Mouse (Mus musculus) ES-CJ7 (cell line): ENCODE data around the gene Selenoh.

Source experiments
- DNase-seq: peaks from one replicate; pipeline ENCODE4 v3.0.0; 2011; ENCODE audit warnings: low read depth, low spot score

The Selenoh gene

DNA sequence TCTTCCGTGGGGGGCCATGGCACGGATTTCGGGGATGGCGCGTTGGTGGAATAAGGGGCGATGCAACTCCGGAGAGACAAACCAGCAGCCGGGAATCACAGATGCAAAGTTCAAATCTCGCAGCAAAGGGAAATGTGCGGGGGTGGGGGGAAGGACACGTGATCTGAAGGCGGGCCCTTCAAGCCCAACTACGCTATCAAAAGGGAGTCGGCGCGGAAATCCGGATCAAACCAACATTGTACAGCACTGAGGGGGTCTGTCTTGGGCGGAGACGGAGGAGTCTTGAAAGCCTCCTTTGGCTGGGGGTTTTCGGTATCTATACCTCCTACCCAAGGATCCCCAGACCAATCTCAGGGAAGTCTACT, at the start of gene Selenoh:
Gene Selenoh (minus strand): TSS at position 202 of the 365 bp plus-strand sequence.
- DNase-seq = peak; percentile 98

DNA sequence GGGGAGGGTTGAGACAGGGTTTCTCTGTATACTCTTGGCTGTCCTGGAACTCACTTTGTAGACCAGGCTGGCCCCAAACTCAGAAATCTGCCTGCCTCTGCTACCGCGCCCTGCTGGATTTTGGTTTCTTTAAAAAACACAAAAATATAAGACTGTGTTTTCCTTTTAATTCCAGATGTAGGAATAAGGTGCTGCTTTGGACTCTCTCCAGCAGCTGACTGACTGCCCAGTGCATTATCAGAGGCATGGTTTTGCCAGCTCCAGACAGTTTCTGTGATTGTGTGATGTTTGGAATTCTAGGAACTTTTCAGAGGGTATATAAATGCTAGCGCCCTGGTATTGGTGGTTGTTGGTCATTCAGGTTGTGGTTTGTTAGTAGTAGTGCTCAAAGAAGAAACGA, 46.8 kb upstream of the Selenoh start:
- DNase-seq = no peak

DNA sequence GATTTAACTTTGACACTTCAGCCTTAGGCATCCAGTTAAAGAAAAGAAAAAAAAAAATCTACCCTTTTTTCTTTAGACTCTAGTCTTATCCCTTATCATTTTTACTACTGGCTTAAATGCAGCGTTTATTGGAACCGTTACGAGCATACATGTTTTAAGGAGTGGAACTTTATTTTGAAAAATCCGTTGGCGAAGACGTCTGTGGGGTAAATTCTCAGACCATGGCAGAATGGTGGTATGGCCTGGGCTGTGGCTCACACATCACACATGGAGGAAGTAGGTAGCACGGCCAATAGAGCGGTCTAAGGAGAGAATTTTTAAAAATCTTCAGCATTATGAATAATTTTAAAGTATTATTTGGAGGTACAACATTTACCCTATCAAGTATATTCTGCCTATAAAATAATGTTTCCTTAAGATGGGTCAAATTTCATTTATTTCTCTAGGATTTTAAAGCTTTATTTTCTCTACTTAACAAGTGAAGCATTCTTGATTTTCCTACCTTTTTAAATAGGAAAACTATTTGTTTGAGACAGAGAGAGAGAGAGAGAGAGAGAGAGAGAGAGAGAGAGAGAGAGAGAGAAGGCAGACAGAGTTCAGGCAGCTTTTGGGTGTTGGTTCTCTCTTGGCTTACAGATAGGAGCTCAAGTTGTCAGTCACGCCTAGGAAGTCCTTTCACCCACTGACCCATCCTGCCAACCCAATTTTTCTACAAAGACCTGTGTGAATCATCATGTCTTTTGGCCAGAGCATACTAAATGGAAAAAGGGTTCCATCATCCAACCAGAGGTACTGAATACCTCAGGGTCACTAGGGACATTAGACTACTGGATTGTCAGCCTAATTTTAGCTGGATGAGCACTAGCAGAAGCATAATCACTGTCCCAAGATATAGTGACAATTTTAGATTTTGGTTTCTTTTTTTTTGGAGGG, 46.1 kb upstream of the Selenoh start:
- DNase-seq = no peak

DNA sequence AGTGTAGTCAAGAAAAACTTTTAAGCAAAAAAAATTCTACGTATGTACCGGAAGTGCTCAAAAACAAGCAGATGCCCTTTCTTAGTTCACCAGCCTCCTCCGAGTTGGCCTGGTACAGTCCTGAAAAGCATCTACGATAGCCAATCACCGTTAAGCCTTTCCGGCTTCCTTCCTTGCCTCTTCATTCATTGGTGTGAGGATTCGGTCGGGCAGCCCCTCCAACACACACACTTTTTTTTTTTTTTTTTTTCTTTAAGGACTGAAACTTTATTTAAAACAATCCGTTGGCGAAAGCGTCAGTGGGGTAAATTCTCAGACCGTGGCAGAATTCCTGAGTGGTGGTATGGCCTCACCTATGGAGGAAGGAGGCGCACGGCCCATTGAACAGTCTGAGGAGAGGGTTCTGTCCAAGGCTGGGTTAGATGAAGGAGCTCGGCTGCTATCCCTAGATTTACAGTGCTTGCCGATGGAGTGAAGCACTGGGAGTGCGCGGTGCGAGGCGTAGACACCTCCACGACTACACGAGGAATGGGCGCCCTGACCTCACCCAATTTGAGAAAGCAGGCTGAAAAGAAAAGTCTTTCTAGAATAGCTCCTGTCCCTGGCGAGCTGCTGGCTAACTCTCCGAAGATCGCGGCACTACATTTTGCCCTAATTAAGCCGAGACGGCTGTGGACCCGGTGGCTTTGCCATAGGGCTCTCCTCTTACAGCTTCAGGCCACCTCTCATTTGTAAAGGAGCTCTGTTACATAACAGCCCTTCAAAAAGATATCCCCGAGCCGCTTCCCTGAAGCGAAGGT, 45.2 kb upstream of the Selenoh start:
- peak; percentile 98 for DNase-seq

DNA sequence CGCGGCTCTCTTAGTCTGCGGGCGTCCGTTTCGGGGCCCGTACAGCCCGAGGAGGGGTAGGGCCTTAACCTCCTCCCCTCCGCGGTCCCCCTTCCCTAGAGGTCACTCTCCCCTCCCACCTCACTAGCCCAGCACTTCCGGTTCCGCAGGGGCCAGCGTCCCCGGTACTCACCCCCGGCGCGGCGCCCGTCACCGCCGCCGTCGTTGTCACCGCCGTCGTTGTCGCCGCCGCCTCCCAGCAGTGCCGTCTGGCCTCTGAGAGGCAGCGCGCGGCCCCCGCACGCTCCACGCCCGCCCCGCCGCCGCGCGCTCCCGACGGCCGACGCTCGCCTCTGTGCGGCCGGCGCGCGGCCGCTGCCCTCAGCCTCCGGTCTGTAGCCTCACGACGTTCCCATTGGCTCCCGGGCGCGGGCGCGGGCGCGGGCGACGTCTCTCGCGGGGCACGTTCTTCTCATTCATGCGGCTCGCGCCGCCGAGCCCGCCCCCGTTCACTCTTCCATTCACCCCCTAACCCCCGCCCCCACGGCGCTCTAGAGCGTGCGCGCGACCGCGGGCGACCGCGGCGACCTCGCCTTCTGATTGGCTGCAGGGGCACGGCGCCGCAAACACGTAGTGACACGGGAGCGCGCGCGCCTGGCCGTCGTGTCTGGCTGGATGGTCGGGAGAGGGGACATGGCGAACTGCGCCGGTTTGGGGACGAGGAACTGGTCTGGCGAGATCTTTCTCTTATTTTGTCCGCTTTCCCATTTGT, 44.4 kb upstream of the Selenoh start, which contains the start of gene Zdhhc5:
Gene Zdhhc5 (minus strand): TSS at position 370 of the 751 bp plus-strand sequence.
- DNase-seq = peak; percentile 98

DNA sequence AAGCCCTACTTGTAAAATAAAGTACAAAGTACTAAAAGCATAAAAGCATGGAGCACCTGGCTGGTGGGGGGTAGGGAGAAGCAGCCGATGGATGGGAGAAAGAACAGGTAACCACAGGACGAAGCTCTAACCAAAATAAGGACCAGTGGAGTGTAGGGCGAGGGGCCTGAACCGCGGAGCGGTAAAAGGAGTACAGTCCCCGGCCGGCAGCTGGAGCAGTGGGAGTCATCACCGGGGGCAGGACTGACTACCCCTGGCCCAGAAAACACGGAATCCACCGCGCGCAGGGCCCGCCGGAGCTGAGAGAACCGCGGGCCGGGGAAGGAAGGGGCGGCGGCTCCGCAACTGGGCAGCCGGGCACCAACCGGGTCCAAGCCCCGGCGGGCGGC, 43.8 kb upstream of the Selenoh start:
- peak; percentile 14 for DNase-seq

DNA sequence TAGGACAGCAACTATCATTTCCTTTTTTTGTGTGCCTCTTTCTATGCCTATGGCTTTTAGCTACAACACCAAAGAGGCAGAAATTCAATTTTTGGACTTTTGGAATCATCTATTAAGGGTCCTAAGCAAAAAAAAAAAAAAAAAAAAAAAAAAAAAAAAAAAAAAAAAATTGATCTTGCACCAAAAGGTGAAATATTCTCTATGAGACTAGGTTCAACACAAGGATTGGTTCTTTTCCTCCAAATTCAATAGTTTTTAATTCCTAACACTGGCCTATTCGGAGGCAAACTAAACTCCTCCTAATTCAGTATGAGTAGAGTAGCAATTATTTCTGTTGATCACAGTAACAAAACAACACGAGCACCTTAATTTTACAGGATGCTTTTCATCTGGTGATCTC, 41.3 kb upstream of the Selenoh start:
- DNase-seq = no peak

DNA sequence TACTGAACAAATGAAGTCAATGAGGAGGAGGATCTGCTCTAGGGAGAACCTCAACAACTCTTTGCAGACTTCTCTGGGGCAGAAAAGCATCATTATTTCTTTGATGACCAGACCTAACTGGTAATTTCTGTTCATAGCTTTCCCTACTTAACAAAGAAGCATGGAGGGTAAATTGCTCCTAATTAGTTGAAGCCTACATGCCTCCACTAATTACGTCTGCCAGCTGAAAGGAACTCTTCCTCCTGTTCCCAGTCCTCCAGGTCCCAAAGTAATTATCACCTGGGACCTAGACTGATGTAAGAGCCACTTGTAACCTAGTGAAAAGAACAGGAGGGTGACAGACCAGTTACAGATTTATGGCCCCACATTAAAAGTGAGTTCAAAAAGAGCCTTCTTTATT, 37.0 kb upstream of the Selenoh start:
- no peak for DNase-seq

DNA sequence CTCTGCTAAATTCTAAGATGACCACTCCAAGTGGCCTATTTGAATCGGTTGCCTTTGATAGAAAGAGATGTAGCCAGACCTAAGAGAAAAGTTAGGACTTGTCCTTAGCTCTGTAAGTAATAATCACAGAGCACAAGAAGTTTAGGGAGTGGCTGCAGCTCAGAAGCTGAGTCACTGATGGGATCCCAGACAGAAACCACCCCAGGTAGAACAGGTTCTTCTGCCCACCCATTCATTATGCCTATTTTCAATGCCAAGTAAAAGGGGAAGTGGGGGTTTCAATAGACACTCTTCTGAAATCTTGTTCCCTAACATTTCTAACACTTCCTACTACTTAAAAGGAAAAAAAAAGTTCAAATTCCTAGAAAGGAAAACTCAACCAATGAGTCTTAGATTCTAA, 34.7 kb upstream of the Selenoh start:
- no peak for DNase-seq

DNA sequence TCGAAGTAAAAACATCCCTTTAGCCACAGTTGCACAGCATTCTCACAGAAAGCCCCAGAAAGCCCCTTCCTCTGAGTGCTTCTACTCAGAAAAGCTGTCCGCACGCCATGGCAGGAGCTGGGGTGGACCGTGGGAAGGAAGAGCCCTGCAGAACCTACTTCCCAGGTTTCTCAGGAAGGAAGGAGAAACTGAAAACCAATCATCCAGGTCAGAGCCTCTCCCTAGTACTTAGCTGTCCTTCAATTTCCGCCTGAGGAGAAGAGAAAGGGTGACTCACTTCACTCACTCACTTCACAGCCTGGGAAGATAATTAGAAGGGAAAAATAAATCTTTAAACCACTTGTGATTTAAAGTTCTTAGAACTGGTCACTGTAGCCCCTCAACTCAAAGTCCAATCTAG, 33.8 kb upstream of the Selenoh start:
- DNase-seq = no peak

DNA sequence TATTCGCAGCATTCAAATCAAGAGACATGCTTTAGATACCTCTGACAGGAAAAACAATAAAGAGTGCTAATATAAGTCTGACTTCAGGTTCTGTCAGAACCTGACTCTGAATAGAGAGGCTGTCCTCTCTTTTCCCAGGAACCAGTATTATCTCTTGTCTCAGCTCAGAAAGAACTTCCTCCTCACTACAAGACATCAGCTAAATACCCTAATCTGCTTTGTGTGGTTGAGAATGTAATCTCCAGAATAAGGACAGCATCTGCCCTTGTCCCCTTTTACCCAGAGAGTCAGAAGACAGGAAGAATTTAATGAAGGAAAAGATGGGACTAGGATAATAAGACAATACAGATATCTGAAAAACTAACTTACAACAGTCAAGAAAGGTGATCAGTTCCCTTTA, 32.9 kb upstream of the Selenoh start:
- no peak for DNase-seq

DNA sequence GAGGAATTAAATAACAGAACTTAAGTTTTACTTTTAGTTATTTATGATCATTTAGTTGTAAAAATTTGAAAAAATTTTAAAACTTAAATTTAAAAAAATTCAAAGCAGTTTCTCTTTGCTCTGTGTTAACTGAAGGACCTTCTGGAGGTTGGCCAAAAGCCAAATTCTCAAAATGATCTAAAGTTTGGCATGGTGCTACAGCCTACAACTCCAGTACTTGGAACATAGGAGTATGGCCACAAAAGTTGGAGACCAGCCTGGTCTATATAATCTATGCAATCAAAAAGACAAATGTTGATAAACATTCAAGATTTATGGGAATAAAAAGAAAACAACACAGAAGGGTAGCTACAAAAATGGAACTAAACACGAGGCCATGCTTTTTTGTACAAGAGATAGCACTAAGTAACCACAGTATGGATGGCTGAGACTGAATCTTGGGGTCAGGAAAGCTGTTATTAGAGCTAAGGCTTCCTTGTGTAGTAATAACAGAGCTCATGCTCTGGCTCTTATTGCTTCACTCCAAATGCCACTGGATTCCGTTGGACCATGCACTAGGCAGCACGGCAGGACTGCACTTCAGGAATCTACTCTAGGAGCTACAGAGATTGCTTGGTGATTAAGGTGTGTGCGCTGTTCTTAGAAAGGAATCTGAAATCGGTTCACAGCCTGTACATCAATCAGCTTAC, 24.6 kb upstream of the Selenoh start:
- no peak for DNase-seq

DNA sequence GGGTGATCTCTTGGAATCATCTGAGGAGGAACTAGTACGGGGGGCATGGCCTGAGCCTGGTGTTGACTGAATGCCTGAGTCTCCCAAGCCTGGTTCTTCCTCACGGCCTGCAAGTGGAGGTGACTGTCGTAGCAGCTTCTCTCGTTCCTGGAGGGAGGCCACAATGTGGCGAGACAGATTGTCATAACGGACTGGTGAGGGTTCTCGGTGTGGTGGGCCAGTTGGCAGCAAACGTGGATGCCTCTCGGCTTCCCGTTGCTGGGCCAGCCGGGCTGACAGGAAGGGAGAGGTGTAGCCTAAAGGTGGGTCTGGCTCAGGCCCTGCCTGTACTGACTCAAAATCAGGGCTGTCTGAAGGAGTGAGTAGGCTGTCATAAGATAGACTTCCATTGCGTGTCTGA, 19.5 kb upstream of the Selenoh start:
- no peak for DNase-seq

DNA sequence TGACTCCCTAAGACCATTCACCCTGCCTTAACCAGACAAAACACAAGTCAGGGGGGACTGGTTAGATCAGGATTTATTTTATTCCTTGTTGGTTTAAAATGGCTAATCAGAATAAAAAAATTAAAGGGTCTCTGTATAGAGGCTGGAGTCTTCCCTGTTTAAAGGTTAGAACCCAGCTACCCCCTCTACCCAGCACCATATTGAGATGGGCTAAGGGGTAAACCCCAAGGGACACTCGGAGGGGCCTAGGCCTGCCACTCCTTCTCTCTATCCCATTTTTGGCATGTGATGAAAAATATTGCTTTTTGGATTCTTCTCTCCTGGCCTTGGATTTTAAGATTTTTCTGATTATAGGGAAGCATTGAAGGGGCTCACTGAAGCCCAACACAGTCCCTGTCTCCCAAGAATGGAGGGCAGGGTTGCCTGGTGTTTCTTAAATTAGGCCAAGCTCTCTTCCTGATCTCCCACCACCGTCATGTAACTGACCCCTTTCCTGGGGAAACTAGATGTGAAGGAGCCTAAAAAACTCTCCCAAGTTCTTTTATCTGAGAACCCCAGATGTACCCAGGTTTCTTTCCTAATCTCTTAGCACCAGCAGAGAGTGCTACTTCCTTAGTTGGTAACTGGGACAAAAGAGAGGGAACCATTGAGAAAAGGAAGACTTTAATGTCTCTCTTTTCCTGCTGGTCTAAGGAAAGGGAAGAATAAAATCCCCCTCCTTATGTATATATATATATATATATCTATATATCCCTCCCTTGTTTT, 17.7 kb upstream of the Selenoh start:
- no peak for DNase-seq

DNA sequence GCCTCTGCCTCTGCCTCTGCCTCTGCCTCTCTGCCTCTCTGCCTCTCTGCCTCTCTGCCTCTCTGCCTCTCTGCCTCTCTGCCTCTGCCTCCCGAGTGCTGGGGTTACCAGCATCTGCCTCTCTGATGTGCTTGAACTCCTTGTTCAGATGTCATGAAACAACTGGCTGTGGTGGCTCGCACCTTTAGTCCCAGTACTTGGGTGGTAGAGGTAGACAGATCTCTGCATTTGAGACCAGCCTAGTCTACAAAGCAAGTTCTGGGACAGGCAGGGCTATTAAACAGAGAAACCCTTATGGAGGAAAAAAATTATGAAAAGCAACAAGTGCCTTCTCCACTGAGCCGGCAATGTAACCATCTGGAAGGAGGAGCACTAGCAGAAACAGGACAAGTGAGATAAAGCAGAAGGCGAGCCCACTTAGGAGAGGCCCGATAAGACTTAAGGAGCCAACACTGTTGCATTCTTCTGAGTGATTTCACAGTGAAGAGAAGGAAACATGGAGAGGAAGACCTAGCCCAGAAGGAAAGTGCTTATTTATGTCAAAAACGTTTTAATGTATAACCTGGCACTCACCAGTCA, 12.1 kb upstream of the Selenoh start:
- no peak for DNase-seq

DNA sequence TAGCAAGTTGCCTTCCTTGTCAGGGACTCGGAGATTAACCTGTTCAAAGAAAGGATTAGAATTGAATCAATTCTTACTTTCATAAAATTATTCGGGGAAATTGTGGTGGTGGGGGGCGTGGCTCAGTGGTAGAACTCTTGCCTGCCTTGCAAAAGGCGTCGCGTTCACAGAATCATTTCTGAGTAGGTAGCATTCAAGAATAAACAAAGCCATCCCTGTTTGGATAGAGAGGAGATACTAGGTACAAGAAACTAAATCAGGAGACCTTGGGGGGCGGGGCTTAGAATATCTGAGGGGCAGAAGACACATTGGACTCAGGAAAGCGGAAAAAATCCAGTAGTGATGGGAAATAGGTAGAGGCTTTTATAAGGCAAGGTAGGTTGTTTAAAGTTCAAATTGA, 8.4 kb upstream of the Selenoh start, which contains the start of gene Tmx2:
Gene Tmx2 (minus strand): TSS at position 125 of the 400 bp plus-strand sequence.
- DNase-seq = no peak

DNA sequence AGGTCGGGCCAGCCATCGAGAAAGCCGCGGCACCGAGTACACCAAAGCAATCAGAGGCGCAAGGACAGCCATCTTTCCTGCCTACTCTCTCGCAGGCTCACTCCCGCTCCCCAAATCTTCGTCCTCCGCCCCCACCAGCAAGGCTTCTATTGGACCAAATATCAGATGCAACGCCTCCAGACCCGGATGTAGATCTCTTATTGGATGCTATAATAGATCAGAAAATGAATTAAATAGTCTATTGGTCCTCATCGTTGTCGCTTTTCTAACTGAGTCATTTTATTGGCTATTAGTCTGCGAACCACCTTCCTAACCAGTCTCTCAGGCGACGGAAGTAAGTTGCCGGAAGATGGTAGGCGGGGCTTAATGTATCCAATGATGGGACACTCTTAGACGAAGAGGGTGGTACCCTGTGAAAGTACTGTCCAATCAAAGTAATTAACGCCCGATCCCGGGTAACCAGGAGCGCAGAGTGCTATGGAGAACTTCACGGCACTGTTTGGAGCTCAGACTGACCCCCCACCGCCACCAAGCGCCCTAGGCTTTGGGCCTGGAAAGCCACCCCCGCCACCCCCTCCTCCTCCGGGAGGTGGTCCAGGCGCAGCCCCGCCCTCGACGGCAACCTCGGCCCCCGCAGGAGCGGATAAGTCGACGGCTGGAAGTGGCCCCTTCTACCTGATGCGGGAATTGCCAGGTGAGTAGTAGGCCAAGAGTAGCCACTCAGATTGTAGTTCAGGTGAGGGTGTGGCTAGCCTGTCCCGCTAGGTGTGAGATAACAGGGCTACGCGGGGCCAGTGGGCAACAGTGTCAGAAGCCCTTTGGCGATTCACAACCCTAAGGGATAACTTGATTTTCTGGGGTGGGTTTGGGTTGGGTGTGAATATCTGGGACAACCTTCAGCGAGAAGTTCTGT, 7.7 kb upstream of the Selenoh start, which contains the start of the genes Gm28635 and Med19:
Gene Gm28635 (minus strand): TSS at position 74 of the 913 bp plus-strand sequence.
Gene Med19 (plus strand): TSS at position 435 of the 913 bp plus-strand sequence.
- DNase-seq = peak; percentile 100

DNA sequence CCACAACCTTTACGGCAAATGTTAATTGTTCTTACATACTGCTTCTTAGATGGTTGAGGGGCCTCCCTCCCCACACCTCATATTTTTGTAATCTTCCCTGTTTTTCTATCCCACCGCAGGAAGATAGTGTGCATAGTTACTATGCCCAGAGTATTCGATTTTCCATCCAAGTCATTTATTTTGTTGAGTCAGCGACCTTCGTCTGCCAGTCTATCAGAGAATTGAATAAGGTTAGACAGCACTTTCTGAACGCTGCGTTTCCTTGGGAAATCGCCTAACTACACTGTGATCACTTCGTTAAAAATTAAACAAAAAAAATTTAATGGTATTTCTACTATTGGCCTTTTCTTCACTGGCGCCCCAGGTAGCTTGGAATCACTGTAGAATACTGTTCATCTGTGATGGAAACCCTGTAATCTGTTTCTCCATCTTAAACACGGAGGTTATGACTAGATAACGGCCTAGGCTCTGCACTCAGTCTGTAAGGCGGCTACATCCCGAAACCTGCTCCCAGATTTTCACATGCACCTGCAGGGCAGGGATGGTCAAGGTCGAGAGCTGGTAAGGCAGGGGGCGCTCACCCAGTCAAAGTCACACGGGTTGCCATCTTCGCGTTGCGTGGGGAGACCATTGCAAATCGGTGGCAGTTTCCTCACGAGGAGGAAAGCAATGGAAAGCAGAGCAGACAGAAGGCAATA, 6.8 kb upstream of the Selenoh start:
- DNase-seq = peak; percentile 88
